Mouse (Mus musculus): ENCODE results near the gene Kremen1.

The Kremen1 gene

GRCm38 (mm10) chr11:5214483-5215040 lies 46.8 kb downstream of the Kremen1 start:
- no peak for DNase-seq

- DNase-seq: no peak
These were observed 58.3 kb downstream of the Kremen1 start for GRCm38 (mm10) chr11:5203054-5203453.

DNA sequence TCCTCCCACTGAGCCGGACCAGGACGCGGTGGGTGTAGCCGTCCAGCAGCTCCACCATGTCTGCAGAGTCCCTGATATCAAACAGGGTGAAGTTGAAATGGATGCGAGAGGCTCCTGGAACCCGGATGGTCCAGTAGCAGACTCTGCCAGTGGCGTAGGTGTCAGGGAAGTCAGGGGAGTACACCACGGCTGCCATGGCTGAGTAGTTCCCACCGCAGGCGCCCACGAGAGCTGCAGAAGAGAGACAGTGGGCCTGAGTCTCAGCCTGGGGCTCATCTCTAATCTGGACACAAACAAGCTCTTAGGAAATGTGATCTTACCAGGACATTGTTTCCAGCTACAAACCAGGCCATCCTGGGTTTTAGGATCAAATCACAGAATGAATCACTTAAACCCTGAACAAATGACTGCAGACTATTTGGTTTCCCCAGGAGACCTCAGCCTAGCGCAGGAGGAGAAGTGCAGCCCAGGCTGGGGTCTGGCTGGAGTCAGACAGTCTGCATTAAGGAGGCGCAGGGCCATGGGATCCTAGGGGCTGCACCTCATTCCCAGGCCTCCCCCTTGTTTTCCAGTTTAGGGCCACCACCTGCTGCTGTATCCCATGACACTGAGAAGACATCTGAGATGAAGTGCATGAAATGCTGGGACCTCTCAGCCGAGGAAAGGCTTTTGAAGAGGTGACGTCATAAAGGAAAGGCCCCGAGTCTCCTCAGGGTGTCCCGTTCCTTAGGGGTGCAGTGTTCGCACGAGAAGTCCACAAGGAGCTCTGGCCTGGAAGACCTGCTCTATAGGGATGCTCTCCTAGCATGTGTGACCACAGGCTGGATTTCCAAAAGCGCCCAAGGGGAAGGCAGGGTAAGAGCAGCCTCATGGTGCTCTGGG lies 59.3 kb downstream of the Kremen1 start:
- no peak for DNase-seq

DNA sequence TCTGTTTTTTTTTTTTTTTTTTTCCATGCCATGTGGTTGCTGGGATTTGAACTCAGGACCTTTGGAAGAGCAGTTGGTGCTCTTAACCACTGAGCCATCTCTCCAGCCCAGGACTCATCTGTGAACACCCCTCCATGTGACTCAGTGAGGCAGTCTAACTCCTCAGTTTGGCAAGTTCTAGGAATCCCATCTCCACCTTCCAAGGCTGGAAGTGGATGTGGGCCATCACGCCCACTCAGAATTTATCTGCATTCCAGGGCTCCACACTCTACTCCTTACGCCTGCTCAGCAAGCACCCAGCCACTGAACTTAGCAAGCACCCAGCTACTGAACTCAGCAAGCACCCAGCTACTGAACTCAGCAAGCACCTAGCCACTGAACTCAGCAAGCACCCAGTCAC lies 61.5 kb downstream of the Kremen1 start:
- DNase-seq: no peak

- DNase-seq: no peak
These were observed 64.3 kb downstream of the Kremen1 start for GRCm38 (mm10) chr11:5197068-5197467.

DNA sequence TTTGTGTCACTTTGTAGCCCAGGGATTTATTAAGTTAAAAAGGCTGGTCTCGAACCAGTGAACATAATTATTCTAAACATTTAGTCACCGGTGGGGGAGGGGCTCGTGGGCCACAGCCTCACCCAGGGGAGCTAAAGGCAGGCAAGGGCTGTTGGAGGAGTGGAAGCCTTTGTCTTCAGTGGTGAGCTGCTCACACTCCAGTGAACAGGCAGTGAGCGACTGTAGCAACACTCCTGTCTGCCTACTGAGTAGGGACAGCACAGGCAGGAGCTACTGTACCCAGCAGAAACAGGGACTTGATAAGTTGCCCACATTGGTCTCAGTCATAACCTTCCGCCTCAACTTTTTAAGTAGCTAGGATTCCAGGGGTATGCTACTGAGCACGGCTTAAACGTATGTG lies 64.8 kb downstream of the Kremen1 start:
- DNase-seq: no peak

GRCm38 (mm10) chr11:5193576-5193881 lies 67.8 kb downstream of the Kremen1 start:
- no peak for DNase-seq

GRCm38 (mm10) chr11:5192840-5193575 lies 68.3 kb downstream of the Kremen1 start:
- DNase-seq: no peak

GRCm38 (mm10) chr11:5192084-5192516 lies 69.3 kb downstream of the Kremen1 start:
- DNase-seq: no peak

DNA sequence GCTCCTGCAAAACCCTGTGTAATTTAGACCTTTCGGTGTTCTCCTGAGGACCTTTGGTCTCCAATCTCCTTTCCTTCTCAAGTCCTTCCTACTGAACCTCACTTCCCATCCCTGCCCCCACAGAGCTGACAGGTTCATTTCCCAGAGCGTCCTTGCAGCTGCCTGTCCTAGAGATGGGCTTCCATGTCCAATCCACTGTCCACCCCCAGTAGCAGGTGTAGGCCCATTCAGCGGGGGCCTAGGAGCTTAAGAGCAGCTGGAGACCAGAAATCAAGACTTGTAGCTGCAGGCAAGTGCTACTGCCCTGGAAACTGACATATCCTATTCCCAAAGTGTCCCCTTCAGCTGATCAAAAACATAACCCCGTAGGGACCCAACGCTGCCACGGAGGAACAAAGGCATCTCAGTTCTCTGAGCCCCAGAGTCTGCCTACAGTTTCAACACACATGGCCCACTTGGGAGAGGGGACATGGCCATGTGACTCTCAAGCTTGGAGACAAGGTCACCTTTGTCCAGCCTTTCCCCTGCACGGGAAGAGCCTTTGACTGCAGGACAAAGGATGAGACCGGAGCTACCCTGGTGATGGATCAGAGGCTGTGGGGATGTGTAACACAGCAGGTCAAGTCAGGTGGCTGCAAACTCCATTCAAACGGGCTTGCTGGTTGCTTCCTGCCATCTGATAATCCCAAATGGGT lies 72.0 kb downstream of the Kremen1 start:
- DNase-seq: no peak

DNA sequence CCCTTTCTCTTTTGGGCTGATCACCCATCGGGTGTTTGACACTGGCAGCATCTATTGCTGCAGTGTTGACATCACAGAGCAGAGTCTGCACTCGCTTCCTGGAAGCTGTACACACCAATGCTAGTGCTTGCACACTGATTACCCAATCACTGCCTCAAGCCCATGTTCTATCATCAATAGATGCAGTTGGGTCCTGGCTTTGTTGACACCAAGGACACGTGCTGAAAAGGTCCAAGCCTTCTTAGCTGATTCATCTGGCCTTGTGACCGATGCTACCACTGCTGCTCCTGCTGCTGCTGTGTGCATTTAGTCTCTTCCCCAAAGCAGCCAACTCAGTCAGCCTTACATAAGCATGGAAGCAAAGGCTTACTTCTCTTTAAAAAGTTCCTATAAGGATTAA lies 73.2 kb downstream of the Kremen1 start:
- DNase-seq: no peak

DNA sequence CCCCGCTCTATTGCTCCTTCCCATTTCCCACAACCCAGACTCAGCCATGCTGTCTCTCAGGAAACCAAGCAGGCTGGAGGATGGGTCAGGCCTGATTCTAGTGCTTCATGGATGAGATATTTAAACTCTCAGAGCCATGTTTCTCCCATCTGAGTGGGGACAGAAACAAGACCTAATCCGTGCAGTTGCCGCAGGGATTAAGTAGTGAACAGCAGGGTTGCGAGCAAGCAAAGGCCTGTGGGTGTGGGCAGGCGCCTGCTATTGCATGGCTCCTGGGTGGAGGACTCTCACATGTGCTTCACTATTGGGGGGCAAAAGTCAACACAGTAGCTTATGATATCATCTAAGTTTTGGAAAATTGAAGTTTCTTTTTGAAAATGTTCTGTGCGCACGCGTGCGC lies 76.5 kb downstream of the Kremen1 start:
- no peak for DNase-seq

DNA sequence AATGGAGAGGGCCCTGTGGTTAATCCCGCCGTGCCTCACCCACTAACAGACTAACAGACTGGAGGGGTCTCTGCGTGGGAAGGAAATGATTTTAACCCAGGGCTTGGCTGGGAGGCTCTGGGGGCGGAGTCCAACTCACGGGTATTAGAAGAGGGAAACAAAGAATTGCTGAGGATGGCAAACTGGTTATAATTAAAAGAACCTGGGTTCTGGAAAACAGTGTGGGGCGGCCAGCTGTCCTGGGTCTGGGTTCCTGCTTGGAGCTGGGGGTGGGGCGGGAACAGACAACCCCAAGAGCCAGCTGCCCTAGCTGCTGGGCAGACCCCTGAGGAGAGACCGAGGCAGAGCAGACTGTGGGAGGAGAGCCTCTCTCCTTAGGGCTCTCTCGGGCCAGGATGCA lies 77.1 kb downstream of the Kremen1 start:
- no peak for DNase-seq

GRCm38 (mm10) chr11:5182870-5183269 lies 78.5 kb downstream of the Kremen1 start:
- no peak for DNase-seq

GRCm38 (mm10) chr11:5181850-5182404 lies 79.4 kb downstream of the Kremen1 start:
- peak; percentile 93 for DNase-seq

DNA sequence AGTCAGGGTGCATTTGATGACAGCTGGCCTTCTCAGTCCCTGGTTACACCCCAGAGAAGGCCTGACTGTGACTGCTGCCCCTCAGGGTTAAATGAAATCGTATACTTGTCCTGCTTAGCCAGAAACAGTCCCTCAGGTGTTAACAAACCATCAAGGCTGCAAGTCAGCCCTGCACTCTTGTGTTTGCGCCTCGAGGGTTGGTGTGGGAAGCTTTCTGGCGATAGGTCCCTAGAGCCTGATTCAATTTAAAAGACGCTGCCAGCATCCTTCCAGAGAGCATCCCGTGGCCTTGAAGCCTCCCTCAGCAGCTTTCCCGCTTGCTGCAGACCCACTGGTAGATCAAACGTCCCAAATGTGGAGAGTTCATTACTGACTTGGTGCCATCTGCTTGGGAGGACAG lies 82.0 kb downstream of the Kremen1 start:
- no peak for DNase-seq

- DNase-seq: peak; percentile 29
These were observed 84.2 kb downstream of the Kremen1 start for GRCm38 (mm10) chr11:5177171-5177570.

- DNase-seq: no peak
These were observed 84.7 kb downstream of the Kremen1 start for GRCm38 (mm10) chr11:5176685-5177084.

DNA sequence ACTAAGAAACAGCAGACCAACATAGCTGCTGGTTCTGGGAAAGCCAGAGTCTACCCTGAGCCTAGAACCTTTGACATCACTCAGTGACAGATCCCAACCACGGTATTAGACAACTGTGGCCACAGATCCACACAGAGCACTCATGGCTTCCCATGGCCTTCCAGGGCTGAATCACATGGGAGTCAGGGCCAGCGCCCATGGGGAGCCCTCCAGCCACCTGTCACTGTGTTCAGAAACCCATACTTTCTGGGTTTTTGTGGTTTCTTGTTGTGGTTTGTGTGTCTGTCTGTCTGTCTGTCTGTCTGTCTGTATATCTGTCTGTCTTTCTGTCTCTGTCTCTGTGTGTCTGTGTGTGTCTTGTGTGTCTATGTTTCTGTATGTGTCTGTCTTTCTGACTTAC lies 85.5 kb downstream of the Kremen1 start:
- no peak for DNase-seq

DNA sequence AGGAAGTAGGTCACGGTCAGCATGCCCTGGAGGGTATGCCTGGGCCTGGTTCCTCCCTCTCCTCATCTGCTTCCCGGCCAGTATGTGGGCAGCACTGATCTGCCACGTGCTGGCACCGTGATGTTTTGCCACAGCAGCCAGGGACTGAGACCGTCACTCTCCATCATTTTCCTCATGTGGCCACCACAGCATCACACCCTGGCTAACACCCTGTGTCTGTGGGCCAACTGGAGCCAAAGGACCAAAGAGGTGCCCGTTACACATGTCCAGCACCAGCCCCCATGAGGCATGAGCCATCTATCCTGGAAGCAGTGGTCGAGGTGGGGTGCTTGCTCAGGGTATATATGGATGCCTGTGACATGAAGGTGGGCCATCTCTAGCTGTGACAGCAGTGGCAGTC lies 86.2 kb downstream of the Kremen1 start:
- DNase-seq: no peak

GRCm38 (mm10) chr11:5172861-5173260 lies 88.5 kb downstream of the Kremen1 start:
- DNase-seq: no peak

- no peak for DNase-seq
These were observed 94.0 kb downstream of the Kremen1 start for GRCm38 (mm10) chr11:5167311-5167710.

DNA sequence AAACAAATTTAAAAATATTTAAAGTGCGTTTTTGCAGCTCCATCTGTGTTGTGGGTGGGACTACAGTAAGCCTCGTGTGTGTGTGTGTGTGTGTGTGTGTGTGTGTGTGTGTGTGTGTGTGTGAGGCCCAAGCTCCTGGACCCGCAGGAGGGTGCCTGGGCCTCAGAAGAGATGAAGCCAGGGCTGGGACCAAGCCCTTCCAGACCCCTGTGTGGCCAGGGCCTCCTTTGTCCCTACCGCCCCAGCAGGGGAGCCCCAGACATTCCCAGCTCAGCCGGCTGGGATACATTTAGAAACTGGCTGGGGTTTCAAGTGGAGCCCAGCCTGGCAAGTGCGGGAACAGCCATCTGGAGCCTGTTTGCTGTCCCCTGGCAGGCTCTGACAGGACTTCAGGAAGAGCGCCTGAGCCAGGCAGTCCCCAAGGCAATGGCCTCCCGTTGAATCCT lies 95.9 kb downstream of the Kremen1 start:
- DNase-seq: peak; percentile 49
